Mouse (Mus musculus): ENCODE results near the gene Ddc.

- TF ChIP-seq CTCF (IDR thresholded peaks at IDR 0.05; ENCODE audit: control insufficient read depth, insufficient read depth, insufficient replicate concordance, low read depth, low read length) = no peak
- TF ChIP-seq POLR2A (IDR thresholded peaks at IDR 0.05; ENCODE audit: control insufficient read depth, low read depth, low read length) = no peak
These were observed 12.7 kb downstream of the Ddc start for GRCm38 (mm10) chr11:11885246-11885643.
